Mouse (Mus musculus): ENCODE measurements at regions not wholly inside any gene's neighbourhood (a gene's known extent, or its start where the extent isn't known, plus 50 kb on each side); places are given as distances from the start of the nearest gene placed in this dataset.

- no peak for DNase-seq (ENCODE audit: low spot score)
Observed at GRCm38 (mm10) chr8:103270815-103271553, 485.5 kb upstream of the Cdh11 start.

DNA sequence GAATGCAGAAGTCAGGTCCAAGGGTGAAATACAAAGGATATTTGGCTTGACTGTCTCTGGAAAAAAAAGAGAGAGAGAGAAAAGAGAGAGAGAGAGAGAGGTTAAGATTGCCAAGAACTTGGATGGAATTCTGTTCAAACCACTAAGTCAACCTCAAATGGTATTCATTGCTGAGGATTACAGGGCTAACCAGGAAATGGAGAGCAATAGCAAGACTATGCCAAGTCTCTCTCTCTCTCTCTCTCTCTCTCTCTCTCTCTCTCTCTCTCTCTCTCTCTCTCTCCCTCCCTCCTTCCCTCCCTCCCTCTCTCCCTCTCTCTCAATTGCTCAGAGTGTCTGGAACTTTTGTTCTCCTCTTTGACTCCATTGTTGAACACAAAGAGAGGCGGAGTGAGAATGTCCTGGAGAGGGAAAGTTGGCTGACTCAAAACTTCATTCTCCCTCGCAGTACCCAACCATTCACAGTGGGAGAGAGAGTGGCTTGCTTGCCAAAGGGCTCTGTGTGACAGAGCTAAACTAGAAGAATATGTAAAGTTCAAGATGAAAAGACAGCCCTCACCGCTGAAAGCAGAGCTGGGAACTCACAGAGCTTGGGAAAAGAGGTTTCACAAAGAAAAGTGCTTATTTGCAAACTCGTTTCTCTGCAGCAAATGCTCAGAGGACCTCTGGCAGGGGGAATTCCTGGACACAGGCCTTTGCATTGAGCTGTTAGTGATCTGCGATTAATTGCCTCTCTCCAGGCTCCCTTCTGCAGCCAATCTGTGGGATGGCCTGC is 487.1 kb upstream of the Cdh11 start:
- DNase-seq (ENCODE audit: low spot score) = no peak

DNA sequence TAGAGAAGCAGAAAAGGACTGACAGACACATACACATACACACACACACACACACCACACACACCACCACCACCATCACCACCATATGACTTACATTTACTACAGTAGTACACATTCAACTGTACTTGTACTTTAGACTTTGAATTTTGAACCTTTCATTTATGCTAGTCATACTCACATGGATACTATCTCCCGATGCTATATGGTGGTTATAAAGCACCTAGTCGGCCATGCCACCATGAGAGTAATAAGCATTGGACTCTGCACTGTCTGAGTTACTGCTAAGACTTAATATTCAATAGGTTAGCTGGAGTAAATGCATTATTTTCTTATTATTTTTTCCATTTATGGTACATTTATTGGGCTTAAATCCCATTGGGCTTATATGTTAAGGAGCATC is 488.0 kb upstream of the Cdh11 start:
- DNase-seq (ENCODE audit: low spot score) = no peak

DNA sequence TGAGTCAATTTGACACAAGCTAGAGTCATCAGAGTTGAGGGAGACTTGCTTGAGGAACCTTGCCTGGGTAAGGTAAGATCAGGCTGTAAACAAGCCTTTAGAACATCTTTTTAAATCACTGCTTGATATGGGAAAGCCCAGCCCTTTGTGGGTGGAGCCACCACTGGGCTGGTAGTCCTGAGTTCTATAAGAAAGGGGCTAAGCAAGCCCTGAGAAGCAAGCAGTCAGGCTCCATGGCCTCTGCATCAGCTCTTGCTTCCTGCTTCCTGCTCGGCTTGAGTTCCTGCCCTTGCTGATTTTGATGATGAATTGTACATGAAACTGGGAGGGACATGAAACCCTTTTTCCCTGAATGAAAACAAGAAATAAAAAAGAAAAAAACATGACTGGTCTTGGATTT is 496.4 kb upstream of the Cdh11 start:
- no peak for DNase-seq (ENCODE audit: low spot score)

- DNase-seq (ENCODE audit: low spot score) = no peak
Observed at GRCm38 (mm10) chr8:103288561-103288974, 503.1 kb upstream of the Cdh11 start.

DNA sequence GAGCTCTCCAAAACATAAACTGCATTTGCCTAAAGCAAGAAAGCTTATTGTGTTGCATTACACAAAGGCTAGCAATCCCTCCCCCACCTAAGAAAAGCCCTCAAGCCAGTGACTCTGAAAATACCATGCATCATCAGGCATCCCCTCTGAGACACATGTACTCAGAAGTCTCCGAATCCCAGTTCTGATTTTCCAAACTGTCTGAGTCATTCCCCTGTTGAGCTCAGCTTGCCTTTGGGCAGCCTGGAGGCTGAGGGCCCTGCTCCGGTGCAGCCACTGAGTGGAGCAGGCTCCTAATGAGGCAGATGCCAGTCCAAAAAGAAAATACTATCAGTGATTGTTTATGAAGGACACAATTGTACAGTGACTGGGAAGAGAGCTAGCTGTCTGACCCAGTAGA is 507.5 kb upstream of the Cdh11 start:
- no peak for DNase-seq (ENCODE audit: low spot score)

DNA sequence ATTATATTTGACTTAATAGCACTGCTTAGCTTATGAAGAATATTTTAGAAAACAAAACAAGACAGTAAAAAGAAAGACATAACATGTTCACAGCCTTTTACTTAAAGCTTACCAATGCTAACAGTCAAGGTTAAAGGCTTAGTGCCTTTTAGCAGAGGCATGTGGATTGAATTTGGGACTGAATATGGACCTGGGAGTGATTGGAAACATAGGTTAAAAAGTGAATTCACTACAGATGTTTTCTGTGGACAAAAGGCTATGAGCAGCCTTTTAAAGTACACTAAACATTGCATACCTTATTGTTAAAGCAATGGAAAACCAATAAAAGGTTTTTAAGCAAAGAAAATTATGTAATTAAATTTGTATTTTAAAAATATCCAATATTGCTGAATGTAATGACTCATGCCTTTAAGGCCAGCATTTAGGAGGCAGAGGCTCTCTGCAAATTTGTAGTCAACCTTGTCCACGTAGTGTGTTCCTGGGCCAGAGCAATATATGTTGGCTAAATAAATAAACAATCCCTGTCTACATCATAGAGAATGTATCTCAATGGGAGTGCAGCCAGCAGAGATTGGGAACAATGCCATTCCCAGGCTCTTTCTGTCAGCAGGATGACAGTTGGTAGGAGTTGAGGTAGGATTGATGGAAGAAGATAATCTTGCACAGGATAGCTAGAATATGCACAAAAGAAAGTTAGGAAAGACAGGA is 521.2 kb upstream of the Cdh11 start:
- no peak for DNase-seq (ENCODE audit: low spot score)

DNA sequence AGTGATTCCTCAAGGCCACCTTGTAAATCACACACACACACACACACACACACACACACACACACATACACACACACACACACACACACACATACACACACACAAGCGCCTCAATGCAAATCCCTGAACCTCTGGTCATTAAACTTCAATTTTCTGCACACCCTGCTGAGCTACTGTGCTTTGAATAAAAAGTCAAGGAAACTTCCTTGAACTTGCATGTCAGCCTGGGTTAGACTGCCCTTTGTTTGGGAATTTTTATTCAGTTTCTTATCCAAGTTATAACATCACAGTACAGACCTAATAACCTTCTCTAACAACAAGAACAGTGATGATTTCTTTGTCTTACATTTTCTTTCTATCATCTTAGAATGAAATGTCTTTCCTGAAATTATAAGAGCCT is 528.1 kb upstream of the Cdh11 start:
- no peak for DNase-seq (ENCODE audit: low spot score)

DNA sequence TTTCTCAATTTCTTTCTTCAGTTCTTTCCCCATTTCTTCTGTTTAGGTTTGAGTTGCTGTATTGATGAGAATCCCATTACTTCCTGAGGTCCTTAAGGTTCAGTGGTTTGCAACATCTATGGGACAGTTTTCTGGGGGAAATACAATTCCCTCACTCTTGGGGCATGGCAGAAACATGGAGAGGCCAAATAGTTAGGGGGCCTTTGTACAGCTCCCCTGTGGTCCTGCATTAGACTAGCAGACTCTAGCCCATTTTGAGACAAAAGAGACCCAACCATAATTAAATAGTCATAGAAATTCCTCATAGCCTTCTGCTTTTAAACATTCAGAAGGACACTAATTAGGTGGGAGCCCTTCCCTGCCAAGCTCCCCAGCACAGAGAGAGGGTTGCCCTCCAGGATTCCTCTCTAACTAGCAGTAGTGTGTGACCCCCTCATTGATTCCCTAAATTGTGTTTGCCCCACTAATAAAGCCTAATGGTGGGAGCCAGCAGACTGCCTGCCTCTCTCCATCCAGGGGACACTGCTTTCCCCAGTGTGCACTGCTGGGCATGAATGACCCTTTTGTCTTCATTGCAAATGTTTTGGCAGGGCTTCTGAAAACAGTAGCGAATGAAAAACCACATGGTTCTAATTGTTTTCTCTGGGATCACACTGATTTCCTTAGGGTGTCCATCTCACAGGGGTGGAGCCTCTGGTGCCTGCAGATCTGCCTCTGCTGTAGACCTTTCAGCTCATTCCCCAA is 529.0 kb upstream of the Cdh11 start:
- DNase-seq (ENCODE audit: low spot score) = no peak

GRCm38 (mm10) chr8:103315742-103316141 is 530.3 kb upstream of the Cdh11 start:
- DNase-seq (ENCODE audit: low spot score) = no peak

DNA sequence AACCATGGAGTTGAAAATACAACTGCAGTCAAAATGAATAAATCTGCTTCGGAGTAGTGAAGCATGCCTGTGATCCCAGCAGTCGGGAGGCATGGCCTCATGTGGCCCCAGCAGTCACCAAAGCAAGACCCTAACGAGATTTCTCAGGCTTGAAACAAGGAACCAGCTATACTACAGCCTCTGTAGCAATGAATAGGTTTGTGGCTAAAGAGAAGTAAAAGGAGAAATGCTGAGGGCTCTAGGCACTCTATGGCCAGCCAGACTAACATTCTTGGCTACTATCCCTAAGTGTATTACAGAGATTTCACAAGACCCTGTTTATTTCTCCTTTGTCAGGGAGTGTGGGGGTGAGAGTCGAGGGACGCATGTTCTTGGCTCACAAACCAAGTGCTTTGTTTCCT is 531.2 kb upstream of the Cdh11 start:
- DNase-seq (ENCODE audit: low spot score) = no peak

DNA sequence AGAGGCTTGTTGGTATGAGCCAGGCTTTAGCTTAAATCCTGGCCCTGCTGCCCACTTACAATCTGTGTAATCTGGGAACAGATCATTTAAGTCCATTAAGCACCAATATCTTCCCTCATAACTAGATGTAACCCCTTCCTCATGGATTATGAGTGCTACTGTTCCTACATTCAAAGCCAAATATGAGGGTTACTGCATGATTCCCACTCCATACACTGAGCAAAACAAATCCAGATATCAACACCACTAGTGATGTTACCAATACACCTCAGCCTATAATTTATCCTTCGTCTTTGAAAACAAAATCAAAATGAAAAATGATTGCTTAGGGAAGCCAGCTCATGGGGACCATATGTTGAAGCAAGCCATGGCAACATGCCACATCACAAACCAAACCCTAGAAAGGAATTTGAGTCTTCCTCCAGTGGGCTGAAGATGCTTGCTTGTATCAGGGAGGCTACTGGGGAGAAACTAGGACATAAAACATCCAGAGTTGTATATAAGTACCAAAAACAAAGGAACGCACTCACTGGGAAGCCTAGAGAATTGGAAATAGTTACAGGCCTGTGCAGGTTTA is 531.8 kb upstream of the Cdh11 start:
- DNase-seq (ENCODE audit: low spot score) = no peak

DNA sequence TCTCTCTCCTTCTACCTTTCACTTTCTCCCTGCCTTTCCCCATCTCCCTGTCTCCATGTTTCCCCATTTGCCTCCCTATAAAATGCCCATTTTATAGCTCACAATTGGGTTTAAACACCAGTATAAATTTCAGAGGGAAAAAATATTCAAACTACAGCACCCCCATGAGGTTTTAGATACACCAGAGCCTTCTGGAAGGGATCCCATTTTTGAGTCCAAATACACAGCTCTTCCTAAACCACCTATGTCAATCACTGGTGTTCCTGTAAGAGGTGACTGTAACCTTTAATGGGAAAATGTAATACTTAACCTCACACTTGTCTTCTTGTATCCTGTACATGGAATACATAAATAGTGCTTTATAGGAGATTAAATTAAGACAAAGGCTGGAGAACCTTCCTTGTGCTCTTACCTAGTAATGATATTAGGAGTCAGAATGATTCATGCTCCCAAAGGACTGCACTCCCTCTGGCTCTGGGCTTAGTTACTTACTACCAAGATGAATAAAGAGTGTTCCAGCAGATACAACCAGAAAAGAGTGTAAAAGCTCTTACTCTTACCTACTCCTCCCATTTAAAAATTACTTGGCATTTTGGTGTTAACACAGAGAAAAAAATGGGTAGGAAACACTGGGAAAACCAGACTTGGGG is 538.7 kb upstream of the Cdh11 start:
- no peak for DNase-seq (ENCODE audit: low spot score)

GRCm38 (mm10) chr8:103331415-103331814 is 546.0 kb upstream of the Cdh11 start:
- no peak for DNase-seq (ENCODE audit: low spot score)

DNA sequence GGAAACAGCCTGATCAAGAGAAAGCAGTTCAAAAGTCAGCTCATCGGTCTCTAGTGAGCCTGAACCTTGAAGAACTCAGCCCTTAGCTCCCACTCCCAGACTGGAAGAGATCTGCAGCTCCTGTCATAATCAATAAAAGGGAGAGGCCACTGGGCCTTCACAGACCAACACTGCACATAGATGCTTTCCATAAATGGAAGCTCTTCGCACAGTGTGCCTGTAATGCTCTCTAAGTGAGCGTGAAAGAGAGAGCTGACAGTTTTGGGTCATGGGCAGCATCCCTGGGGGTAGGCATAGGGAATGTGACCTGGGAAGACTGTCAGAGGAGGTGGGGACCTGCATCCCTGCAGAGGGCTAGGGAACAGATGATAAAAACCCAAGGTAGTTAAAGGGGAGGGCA is 551.9 kb upstream of the Cdh11 start:
- no peak for DNase-seq (ENCODE audit: low spot score)

DNA sequence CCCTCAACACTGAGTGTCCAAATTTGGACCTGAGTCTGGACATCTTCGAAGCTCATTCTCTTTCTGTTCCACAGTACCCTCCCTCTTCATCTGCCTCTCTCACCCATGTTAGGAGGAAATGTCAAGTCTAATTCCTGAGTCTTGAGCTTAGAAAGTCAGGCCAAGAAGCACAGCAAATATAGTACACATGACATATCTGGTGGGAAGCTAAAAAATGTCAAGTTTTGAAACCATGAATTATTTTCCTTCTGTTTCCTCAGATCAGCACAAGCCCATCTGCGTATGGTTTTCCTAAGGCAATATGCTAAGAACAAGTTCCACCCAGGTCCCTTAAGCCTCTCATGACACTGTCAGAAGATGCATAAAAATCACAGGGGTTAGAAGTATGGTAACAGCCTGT is 553.6 kb upstream of the Cdh11 start:
- DNase-seq (ENCODE audit: low spot score) = no peak

DNA sequence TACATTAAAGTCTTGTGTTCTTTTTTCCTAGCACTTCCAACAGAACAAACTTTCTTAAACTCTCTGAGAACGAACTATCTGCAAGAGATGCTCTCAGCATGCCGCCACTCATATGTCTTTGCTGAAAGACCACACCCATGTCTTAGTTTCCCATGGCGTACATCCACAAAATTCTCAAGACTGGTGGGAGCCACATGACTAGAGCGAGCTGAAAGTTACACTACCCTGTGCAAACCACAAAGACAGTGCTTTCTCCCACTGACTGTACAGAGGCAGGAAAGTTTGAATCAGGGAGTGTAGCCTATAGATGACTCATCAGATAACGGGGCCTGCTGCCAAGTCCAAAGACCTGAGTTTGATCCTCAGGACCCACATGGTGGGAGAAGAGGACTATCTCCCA is 554.5 kb upstream of the Cdh11 start:
- DNase-seq (ENCODE audit: low spot score) = no peak

DNA sequence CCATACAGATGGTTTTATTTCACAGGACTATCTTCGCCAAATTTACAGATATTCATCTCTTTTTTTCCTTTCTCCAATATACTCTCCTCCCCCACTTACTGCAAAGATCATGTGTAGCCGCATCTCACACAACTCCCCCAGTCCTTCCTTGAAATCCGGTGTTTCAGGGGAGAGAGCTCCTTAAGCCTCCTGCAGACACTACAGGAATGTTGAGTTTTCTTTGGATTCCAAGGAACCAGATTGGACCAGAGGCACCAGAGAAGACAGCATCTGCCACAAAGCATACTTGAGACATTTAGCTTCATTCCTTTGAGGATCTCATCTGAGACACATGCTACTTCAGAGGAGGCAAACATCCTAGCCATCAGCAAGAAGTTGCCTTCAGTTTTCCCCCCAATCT is 558.4 kb upstream of the Cdh11 start:
- no peak for DNase-seq (ENCODE audit: low spot score)

GRCm38 (mm10) chr8:103344871-103345270 is 559.4 kb upstream of the Cdh11 start:
- DNase-seq (ENCODE audit: low spot score) = no peak

- DNase-seq (ENCODE audit: low spot score) = no peak
Observed at GRCm38 (mm10) chr8:103347158-103347871, 561.9 kb upstream of the Cdh11 start.

DNA sequence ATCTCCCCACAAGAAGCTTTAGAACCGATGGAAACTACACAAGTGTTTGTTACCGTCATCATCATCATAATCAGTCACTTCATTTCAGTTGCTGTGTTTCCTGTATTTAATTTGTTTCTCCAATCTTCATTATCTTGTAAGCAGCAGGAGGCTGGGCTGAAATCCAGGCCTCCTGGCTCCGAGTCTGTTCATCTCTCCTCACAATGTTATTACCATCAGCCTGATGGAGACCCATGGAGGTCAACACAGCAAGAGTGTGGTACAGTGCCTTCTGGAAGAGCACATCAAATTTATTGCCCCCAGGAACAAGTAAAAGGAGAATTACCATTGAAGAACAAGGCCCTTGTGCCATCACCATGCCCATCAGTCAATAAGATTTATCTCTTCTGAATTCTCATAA is 576.3 kb upstream of the Cdh11 start:
- DNase-seq (ENCODE audit: low spot score) = no peak

All from testis, postnatal 10 days (tissue).